Mouse (Mus musculus) CH12F3 (cell line): ENCODE measurements around the gene Yipf4.

Source experiments
- in situ Hi-C: fragments of 300-500 bp; cut with MboI; formaldehyde crosslinking; loops from 2 replicates; pipeline ENCODE4 v1.14.3; 2020; ENCODE audit warnings: low sequenced_read_pairs

The Yipf4 gene

DNA sequence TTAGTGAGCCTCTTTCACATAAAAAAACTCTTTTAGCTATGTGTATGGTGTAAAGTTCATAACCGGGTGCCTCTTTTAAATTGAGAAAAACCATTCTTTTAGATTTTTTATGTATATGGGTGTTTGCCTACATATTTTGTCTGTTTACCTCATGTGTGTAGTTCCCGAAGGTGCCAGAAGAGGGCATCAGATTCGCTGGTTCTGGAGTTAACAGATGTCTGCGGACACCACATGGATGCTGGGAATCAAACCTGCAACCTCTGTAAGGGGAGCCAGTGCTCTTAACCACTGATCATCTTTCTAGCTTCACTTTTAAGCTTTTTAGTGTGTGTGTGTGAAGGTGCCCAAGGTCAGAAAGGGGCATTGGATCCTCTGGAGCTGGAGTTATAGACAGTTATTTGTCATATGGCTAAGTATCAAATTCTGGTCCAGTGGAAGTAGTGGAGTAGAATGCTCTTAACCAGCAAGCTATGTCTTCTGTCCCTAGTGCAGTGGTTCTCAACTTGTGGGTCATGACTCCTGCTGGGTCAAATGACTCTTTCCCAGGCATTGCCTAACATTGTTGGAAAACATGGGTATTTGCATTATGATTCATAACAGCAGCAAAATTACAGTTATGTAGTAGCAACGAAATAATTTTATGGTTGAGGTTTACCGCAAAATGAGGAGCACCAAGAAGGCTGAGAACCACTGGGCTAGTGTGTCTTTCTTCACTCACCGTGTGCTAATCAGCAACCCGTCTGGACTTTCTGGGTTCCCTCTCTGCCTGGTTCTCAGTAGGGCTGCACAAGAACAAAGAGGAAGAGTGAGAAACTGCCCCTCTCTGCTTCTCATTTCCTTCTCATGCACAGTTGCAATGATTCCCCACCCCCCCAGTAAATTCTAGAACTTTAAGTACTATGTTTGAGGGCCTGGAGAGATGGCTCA is 33.8 kb downstream of the Yipf4 start:
- in situ Hi-C loops: no loop called here

DNA sequence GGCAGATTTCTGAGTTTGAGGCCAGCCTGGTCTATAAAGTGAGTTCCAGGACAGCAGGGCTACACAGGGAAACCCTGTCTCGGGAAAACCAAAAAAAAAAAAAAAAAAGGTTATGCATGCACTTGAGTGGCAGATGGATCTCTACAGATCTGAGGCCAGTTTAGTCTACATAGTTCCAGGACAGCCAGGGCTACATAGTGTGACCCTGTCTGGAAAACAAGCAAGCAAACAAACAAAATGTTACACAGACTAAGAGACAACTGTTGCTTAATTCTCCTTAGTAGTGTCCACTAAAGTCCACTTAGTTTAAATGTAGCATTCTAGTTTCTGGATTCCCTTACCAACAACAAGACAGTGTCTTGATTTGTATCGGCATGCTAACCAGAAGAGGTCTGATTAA is 36.8 kb downstream of the Yipf4 start:
- in situ Hi-C loops: no loop called here

GRCm38 (mm10) chr17:74526806-74527653 is 37.7 kb downstream of the Yipf4 start:
- in situ Hi-C loops: no loop called here

- in situ Hi-C loops: no loop called here
Measured at GRCm38 (mm10) chr17:74527729-74528607, 38.7 kb downstream of the Yipf4 start, which contains the start of gene Birc6. Gene Birc6, plus strand, starts transcription at chr17:74528295.

DNA sequence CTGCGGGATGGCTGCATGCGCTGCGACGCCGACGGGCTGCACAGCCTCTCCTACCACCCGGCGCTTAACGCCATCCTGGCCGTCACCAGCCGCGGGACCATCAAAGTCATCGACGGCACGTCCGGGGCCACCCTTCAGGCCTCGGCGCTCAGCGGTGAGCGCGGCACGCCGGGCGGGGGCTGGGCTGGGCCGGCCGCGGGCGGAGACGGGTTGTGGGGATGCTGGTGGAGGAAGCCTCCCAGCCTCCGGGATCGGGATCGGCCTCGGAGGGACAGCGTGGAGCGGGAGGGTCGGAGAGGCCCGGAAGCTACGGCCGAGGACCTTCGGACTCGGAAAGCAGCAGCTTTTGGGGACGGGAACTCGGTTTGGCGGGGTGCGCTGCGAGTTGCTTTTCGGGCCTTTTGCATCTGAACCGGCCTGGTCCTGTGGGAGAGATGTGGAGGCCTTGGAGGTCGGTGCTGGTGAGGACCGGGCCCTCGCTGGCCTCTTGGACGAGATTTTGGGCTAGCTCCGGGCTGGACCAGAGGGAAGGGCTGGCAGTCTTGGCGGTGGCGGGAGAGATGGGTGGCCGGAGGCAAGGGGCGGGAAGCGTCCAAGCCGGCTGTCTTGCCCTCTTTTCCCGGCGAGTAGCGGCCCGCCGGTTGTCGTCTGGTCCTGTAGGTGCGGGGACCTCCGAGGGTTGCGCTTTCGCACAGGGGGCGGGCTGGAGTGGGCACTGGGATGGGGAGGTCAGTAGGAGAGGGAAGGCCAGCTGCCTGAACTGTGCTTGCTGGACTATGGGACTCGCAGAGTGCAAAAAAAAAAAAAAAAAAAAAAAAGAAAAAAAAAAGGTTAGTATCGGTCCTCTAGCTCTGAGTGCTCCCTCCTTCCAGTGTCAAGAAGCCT is 39.6 kb downstream of the Yipf4 start:
- in situ Hi-C loops: no loop called here

DNA sequence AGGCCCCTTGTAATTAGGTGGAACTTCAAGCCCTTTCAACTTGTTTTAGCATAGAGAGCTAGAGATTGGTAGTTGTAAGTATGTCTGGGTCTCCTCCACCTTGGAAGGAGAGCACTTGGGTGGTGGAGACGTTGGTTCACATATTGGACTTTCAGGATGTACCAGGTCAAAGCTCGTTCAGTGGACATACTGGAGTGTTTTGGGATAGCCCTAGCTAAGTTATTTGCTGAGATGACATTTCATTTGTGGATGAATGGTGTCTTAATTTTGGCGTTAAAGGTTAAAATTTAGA is 40.2 kb downstream of the Yipf4 start:
- in situ Hi-C loops: no loop called here

DNA sequence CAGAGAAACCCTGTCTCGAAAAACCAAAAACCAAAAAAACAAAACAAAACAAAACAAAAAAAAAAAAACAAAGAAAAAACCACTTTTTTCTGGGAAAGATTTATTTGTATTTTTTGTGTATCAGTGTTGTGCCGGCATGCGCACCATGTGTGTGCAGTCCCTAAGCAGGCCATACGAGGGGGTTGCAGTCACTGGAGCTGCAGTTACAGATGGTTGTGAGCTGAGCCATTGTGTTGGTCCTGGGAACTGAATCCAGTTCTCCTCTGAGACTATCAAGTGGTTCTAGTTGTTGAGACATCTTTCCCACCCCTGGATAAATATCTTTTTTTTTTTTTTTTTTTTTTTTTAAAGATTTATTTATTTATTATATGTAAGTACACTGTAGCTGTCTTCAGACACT is 45.7 kb downstream of the Yipf4 start:
- in situ Hi-C loops: no loop called here

DNA sequence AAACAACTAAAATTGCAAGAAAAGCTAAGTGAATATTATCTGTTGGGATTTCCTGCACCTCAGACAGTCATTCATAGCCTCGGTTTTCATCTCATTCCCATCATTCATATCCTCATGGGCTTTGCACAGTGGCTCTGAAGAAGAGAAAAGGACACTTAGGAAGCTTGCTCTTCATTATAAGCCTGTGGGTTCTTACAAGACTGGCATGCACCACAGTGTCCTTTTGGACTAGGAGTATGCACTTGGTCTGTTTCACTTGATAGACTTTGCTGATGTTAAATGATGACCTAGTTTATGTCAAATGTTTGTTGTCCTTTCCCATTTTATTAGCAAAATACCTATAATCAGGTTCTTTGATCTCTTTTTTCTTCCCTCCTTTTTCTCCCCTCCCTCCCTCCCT is 48.2 kb downstream of the Yipf4 start:
- in situ Hi-C loops: no loop called here

DNA sequence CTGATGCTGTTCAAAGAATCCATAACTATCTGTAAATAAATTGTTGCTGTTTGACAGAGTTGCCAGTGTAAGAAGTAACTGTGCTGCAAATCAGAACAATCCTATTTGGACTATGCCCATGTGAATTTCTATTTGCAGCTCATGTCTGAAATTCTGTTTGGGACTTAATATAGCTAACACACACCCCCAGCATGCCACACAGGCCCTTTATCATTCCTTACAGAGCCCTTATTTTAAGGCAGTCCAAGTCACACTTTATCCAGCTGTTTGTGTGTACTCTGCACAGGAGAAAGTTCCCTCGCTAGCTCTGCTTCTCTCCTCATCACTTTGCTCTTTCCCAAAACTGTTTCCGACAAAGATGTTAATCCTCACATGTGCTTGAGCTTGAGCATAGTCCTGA is 54.3 kb downstream of the Yipf4 start:
- in situ Hi-C loops: no loop called here
